Mouse (Mus musculus): ENCODE results near the gene Gm11060. TPM values are rescaled to one million over a fixed set of nuclear protein-coding genes. Genes with fewer than 3 reads are reported as not detected.

Gene Gm11060
- total RNA-seq, 1 experiment, result not detected

- no peaks in the 10 kb centered on the region for H3K9me3 ChIP-seq (ENCODE audit: control insufficient read depth, insufficient read depth, low read depth, low read length)
- TF ChIP-seq CHD2 (IDR thresholded peaks at IDR 0.05; ENCODE audit: low read depth, low read length) (no peak), ZNF384 (IDR thresholded peaks at IDR 0.05; ENCODE audit: low read depth, low read length) (no peak), HCFC1 (IDR thresholded peaks at IDR 0.05; ENCODE audit: borderline replicate concordance, insufficient read depth, low read length) (no peak), ZC3H11A (IDR thresholded peaks at IDR 0.05; ENCODE audit: borderline replicate concordance, low read depth, low read length) (no peak), MAFK (IDR thresholded peaks at IDR 0.05; ENCODE audit: insufficient read depth, low read depth, low read length) (no peak)
- H3K4me3 ChIP-seq (ENCODE audit: insufficient read depth in 1 of 2, low read depth in 1 of 2, low read length in 2 of 2, poor library complexity in 1 of 2, severe bottlenecking in 1 of 2), result no peak overlapping the region; a peak in 1 of 4 replicates
- in situ Hi-C loops (cut with MboI; ENCODE audit: low sequenced_read_pairs in 2 of 2, unreplicated experiment in 2 of 2), result loop anchor here (5.0 kb wide), 2 partner anchors 536 to 541 kb away; partner anchors contain the start of gene Pax6 (in 1 of the 2)
- no peaks in the 10 kb centered on the region for H3K36me3 ChIP-seq (ENCODE audit: control insufficient read depth, insufficient read depth, low read length, poor library complexity, severe bottlenecking)
- H3K9ac ChIP-seq (ENCODE audit: insufficient read depth, low read depth, low read length, poor library complexity, severe bottlenecking), result no peak overlapping the region
- H3K27ac ChIP-seq (ENCODE audit: insufficient read depth, low read depth, low read length, poor library complexity, severe bottlenecking), result no peak overlapping the region
- peaks cover 2% of the 10 kb centered on the region in 2 experiments; a peak in 3 of 4 replicates for H3K4me1 ChIP-seq (ENCODE audit: control insufficient read depth in 2 of 2, insufficient read depth in 2 of 2, low read length in 2 of 2, poor library complexity in 1 of 2)
- no peak for DNase-seq (ENCODE audit: low read depth, low spot score)
Measured at GRCm38 (mm10) chr2:105131061-105131810, 39.4 kb downstream of the Gm11060 start.

GRCm38 (mm10) chr2:105131811-105132100, 39.9 kb downstream of the Gm11060 start:
- Histone ChIP-seq H3K4me1 (ENCODE audit: control insufficient read depth in 2 of 2, insufficient read depth in 2 of 2, low read length in 2 of 2, poor library complexity in 1 of 2) (peaks cover 2% of the 10 kb centered on the region in 2 experiments; a peak in 3 of 4 replicates), H3K27ac (ENCODE audit: insufficient read depth, low read depth, low read length, poor library complexity, severe bottlenecking) (no peak overlapping the region), H3K4me3 (ENCODE audit: insufficient read depth in 1 of 2, low read depth in 1 of 2, low read length in 2 of 2, poor library complexity in 1 of 2, severe bottlenecking in 1 of 2) (no peak overlapping the region), H3K9ac (ENCODE audit: insufficient read depth, low read depth, low read length, poor library complexity, severe bottlenecking) (no peak overlapping the region), H3K36me3 (ENCODE audit: control insufficient read depth, insufficient read depth, low read length, poor library complexity, severe bottlenecking) (no peaks in the 10 kb centered on the region), H3K9me3 (ENCODE audit: control insufficient read depth, insufficient read depth, low read depth, low read length) (no peaks in the 10 kb centered on the region)
- TF ChIP-seq ZC3H11A (IDR thresholded peaks at IDR 0.05; ENCODE audit: borderline replicate concordance, low read depth, low read length), result no peak
- no peak for TF ChIP-seq HCFC1 (IDR thresholded peaks at IDR 0.05; ENCODE audit: borderline replicate concordance, insufficient read depth, low read length)
- no peak for TF ChIP-seq ZNF384 (IDR thresholded peaks at IDR 0.05; ENCODE audit: low read depth, low read length)
- TF ChIP-seq CHD2 (IDR thresholded peaks at IDR 0.05; ENCODE audit: low read depth, low read length), result no peak
- TF ChIP-seq MAFK (IDR thresholded peaks at IDR 0.05; ENCODE audit: insufficient read depth, low read depth, low read length), result no peak
- in situ Hi-C loops (cut with MboI; ENCODE audit: low sequenced_read_pairs in 2 of 2, unreplicated experiment in 2 of 2), result loop anchor here (5.0 kb wide), 2 partner anchors 536 to 541 kb away; partner anchors contain the start of gene Pax6 (in 1 of the 2)
- no peak for DNase-seq (ENCODE audit: low read depth, low spot score)

- peaks cover 2% of the 10 kb centered on the region in 2 experiments; a peak in 3 of 4 replicates for H3K4me1 ChIP-seq (ENCODE audit: control insufficient read depth in 2 of 2, insufficient read depth in 2 of 2, low read length in 2 of 2, poor library complexity in 1 of 2)
- no peak for DNase-seq (ENCODE audit: low read depth, low spot score)
Measured at GRCm38 (mm10) chr2:105132300-105132699, 40.5 kb downstream of the Gm11060 start.

GRCm38 (mm10) chr2:105132933-105133795, 41.3 kb downstream of the Gm11060 start:
- in situ Hi-C loops (cut with MboI; ENCODE audit: low sequenced_read_pairs in 2 of 2, unreplicated experiment in 2 of 2), result loop anchor here (5.0 kb wide), 2 partner anchors 534 to 539 kb away; partner anchors contain the start of gene Pax6 (in 1 of the 2)
- DNase-seq (ENCODE audit: low read depth, low spot score), result no peak
- Histone ChIP-seq H3K9ac (ENCODE audit: insufficient read depth, low read depth, low read length, poor library complexity, severe bottlenecking) (no peak overlapping the region), H3K27ac (ENCODE audit: insufficient read depth, low read depth, low read length, poor library complexity, severe bottlenecking) (no peak overlapping the region), H3K9me3 (ENCODE audit: control insufficient read depth, insufficient read depth, low read depth, low read length) (no peaks in the 10 kb centered on the region), H3K4me3 (ENCODE audit: insufficient read depth in 1 of 2, low read depth in 1 of 2, low read length in 2 of 2, poor library complexity in 1 of 2, severe bottlenecking in 1 of 2) (peak overlapping the region; percentile 6 to 8; a peak in 2 of 4 replicates), H3K36me3 (ENCODE audit: control insufficient read depth, insufficient read depth, low read length, poor library complexity, severe bottlenecking) (no peaks in the 10 kb centered on the region), H3K4me1 (ENCODE audit: control insufficient read depth in 2 of 2, insufficient read depth in 2 of 2, low read length in 2 of 2, poor library complexity in 1 of 2) (peaks cover 2% of the 10 kb centered on the region in 2 experiments; a peak in 3 of 4 replicates)
- TF ChIP-seq ZNF384 (IDR thresholded peaks at IDR 0.05; ENCODE audit: low read depth, low read length), result no peak
- no peak for TF ChIP-seq ZC3H11A (IDR thresholded peaks at IDR 0.05; ENCODE audit: borderline replicate concordance, low read depth, low read length)
- no peak for TF ChIP-seq CHD2 (IDR thresholded peaks at IDR 0.05; ENCODE audit: low read depth, low read length)
- no peak for TF ChIP-seq MAFK (IDR thresholded peaks at IDR 0.05; ENCODE audit: insufficient read depth, low read depth, low read length)
- no peak for TF ChIP-seq HCFC1 (IDR thresholded peaks at IDR 0.05; ENCODE audit: borderline replicate concordance, insufficient read depth, low read length)

More at GRCm38 (mm10) chr2:105132300-105132699, 40.5 kb downstream of the Gm11060 start:
- no peak for TF ChIP-seq HCFC1 (IDR thresholded peaks at IDR 0.05; ENCODE audit: borderline replicate concordance, insufficient read depth, low read length)
- TF ChIP-seq MAFK (IDR thresholded peaks at IDR 0.05; ENCODE audit: insufficient read depth, low read depth, low read length), result no peak
- no peak for TF ChIP-seq ZNF384 (IDR thresholded peaks at IDR 0.05; ENCODE audit: low read depth, low read length)
- TF ChIP-seq CHD2 (IDR thresholded peaks at IDR 0.05; ENCODE audit: low read depth, low read length), result no peak
- no peak for TF ChIP-seq ZC3H11A (IDR thresholded peaks at IDR 0.05; ENCODE audit: borderline replicate concordance, low read depth, low read length)
- Histone ChIP-seq H3K27ac (ENCODE audit: insufficient read depth, low read depth, low read length, poor library complexity, severe bottlenecking) (no peak overlapping the region), H3K9me3 (ENCODE audit: control insufficient read depth, insufficient read depth, low read depth, low read length) (no peaks in the 10 kb centered on the region), H3K9ac (ENCODE audit: insufficient read depth, low read depth, low read length, poor library complexity, severe bottlenecking) (no peak overlapping the region), H3K4me3 (ENCODE audit: insufficient read depth in 1 of 2, low read depth in 1 of 2, low read length in 2 of 2, poor library complexity in 1 of 2, severe bottlenecking in 1 of 2) (no peak overlapping the region), H3K36me3 (ENCODE audit: control insufficient read depth, insufficient read depth, low read length, poor library complexity, severe bottlenecking) (no peaks in the 10 kb centered on the region)
- in situ Hi-C loops (cut with MboI; ENCODE audit: low sequenced_read_pairs in 2 of 2, unreplicated experiment in 2 of 2), result loop anchor here (5.0 kb wide), 2 partner anchors 535 to 540 kb away; partner anchors contain the start of gene Pax6 (in 1 of the 2)

Measured in ES-E14 (cell line).